Comparison of ENCODE assay signal across 8 mouse cellular contexts in the genomic region with DNA sequence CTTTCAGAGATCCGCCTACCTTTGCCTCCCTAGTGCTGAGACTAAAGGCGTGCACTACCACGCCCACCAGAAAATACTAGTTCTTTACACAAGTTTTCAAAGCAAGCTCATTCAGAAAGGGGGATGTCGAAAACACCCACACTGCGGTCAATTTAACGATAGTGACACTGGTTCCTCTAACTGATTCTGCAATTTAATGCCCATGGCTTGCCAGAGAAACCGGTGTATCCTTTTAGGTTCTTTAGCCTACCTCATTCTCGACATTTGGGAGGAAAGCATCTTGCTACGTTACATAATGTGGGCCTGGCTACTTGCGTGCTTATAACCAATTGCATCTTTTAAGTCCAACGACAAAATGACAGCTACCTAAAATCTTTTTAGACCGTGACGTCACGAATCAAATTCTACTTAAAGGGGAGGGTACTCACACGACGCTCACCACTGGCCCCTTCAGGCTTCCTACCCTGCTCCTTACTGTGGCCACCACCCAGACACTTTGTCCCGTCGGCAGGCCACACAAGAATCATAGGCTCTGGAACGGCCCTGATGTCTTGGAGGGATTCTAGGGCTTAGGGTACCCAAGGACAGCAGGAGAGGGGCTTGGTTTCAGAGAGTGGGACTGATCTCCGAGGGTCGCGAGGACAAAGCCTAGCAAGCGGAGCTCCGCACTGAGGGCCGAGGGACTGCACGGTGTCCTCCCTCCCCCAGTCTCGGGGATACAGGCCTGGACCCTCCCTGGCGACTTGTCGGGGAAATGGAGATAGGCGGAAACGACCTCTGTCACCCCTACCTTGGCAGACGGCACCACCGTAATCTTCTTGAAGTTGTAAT. TPM values are rescaled to one million over a fixed set of nuclear protein-coding genes. Genes with fewer than 3 reads are reported as not detected.
DNase-seq lines count a peak whose midpoint lies in the region; ATAC-seq lines count a peak whose summit lies in the region.

No protein-coding gene starts in this region.

- WGBS in embryonic facial prominence, embryonic 13.5 days = 3% methylated on average over 33 of the region's 33 CpGs
- WGBS in intestine, embryonic 16.5 days = 2% methylated on average over 33 of the region's 33 CpGs
- 4% methylated on average over 33 of the region's 33 CpGs for WGBS in midbrain, embryonic 13.5 days

- H3K4me2 ChIP-seq in embryonic facial prominence, embryonic 13.5 days = peak overlapping the region; percentile 88
- H3K4me2 ChIP-seq in intestine, embryonic 16.5 days (ENCODE audit: low read depth, low read length) = peak overlapping the region; percentile 72
- H3K4me2 ChIP-seq in midbrain, embryonic 13.5 days (replicated peaks) = peak overlapping the region; percentile 93

- peak overlapping the region; percentile 97 for H3K4me3 ChIP-seq in embryonic facial prominence, embryonic 13.5 days
- H3K4me3 ChIP-seq in intestine, embryonic 16.5 days (ENCODE audit: low read length) = peak overlapping the region; percentile 96
- peak overlapping the region; percentile 96 for H3K4me3 ChIP-seq in midbrain, embryonic 13.5 days (replicated peaks)

- peak overlapping the region; percentile 48; the same call in 1 of the 2 replicates for H3K27ac ChIP-seq in embryonic facial prominence, embryonic 13.5 days
- peak overlapping the region; percentile 51 for H3K27ac ChIP-seq in intestine, embryonic 16.5 days (ENCODE audit: low read length)
- H3K27ac ChIP-seq in midbrain, embryonic 13.5 days = peak overlapping the region; percentile 64

- DNase-seq in layer of hippocampus, adult 8-10 months (ENCODE audit: low spot score in 2 of 2) = peak; percentile 6 to 8
- no peak for DNase-seq in layer of hippocampus, postnatal 10 days (ENCODE audit: low spot score in 2 of 2)
- DNase-seq in NIH3T3 (ENCODE audit: low read depth) = peak; percentile 15
- DNase-seq in gastrocnemius, postnatal 14 days = no peak
- no peak for DNase-seq in right cerebral cortex, postnatal 10 days (ENCODE audit: low spot score in 2 of 2)

- no peaks in the 10 kb centered on the region for H3K9me3 ChIP-seq in embryonic facial prominence, embryonic 13.5 days
- H3K9me3 ChIP-seq in intestine, embryonic 16.5 days (ENCODE audit: control insufficient read depth, low read length) = no peaks in the 10 kb centered on the region
- H3K9me3 ChIP-seq in midbrain, embryonic 13.5 days = no peaks in the 10 kb centered on the region

- H3K27me3 ChIP-seq in embryonic facial prominence, embryonic 13.5 days = no peaks in the 10 kb centered on the region
- no peaks in the 10 kb centered on the region for H3K27me3 ChIP-seq in intestine, embryonic 16.5 days (replicated peaks; ENCODE audit: control insufficient read depth, insufficient read depth, low read length)
- no peaks in the 10 kb centered on the region for H3K27me3 ChIP-seq in midbrain, embryonic 13.5 days

- peak overlapping the region; percentile 94 for H3K9ac ChIP-seq in embryonic facial prominence, embryonic 13.5 days
- H3K9ac ChIP-seq in intestine, embryonic 16.5 days (ENCODE audit: low read depth, low read length) = peak overlapping the region; percentile 89
- H3K9ac ChIP-seq in midbrain, embryonic 13.5 days (replicated peaks) = peak overlapping the region; percentile 86

- ATAC-seq in embryonic facial prominence, embryonic 13.5 days (ENCODE audit: insufficient number of reproducible peaks, insufficient read depth, low FRiP score, low TSS enrichment, low read depth) = peak; percentile 62
- ATAC-seq in intestine, embryonic 16.5 days = peak; percentile 72
- ATAC-seq in midbrain, embryonic 13.5 days = no peak; the same call in 1 of the 2 replicates

- peaks cover 13% of the 10 kb centered on the region; the same call in 1 of the 2 replicates for H3K36me3 ChIP-seq in embryonic facial prominence, embryonic 13.5 days
- no peaks in the 10 kb centered on the region for H3K36me3 ChIP-seq in intestine, embryonic 16.5 days (ENCODE audit: control insufficient read depth, insufficient read depth, low read length)
- peaks cover 13% of the 10 kb centered on the region for H3K36me3 ChIP-seq in midbrain, embryonic 13.5 days

- H3K4me1 ChIP-seq in embryonic facial prominence, embryonic 13.5 days = peaks cover 9% of the 10 kb centered on the region; the same call in 1 of the 2 replicates
- peaks cover 9% of the 10 kb centered on the region for H3K4me1 ChIP-seq in intestine, embryonic 16.5 days (ENCODE audit: control insufficient read depth, insufficient read depth, low read length)
- peaks cover 21% of the 10 kb centered on the region for H3K4me1 ChIP-seq in midbrain, embryonic 13.5 days (replicated peaks)

- intact Hi-C loops in gastrocnemius, postnatal 14 days (cut with DNase I; ENCODE audit: low total_unique reads) = loop anchor here (5.0 to 10.0 kb wide), 2 partner anchors 97 to 111 kb away; a partner anchor contains a TSS

RNA-seq across cellular contexts. Expression of a gene that starts 0.5 kb away (rescaled TPM):
- total RNA-seq in layer of hippocampus, adult 8-10 months (2022) = 10 to 100 TPM; 40.5 to 46.4 (median 43.4) TPM
- 10 to 100 TPM; 43.2 to 43.4 TPM for total RNA-seq in layer of hippocampus, postnatal 10 days (2021)
- 89.4 and 100 TPM in 2 replicates for polyA plus RNA-seq in embryonic facial prominence, embryonic 13.5 days (2015; fragmentation: Nextera tagmentation; extraction: Ambion mirVana)
- 59.2 and 72.4 TPM in 2 replicates for polyA plus RNA-seq in intestine, embryonic 16.5 days (2015; fragmentation: Nextera tagmentation; extraction: Ambion mirVana)
- polyA plus RNA-seq in midbrain, embryonic 13.5 days (2015; fragmentation: Nextera tagmentation; extraction: Ambion mirVana) = 91.7 and 96.5 TPM in 2 replicates
- 10 to 100 TPM; 38.6 to 41.5 TPM for total RNA-seq in gastrocnemius, postnatal 14 days (2021)

RNA-seq across cellular contexts. Expression of a gene that starts 42.7 kb away (rescaled TPM):
- total RNA-seq in layer of hippocampus, adult 8-10 months (2022) = not detected
- not detected for total RNA-seq in layer of hippocampus, postnatal 10 days (2021)
- 0.46 and 0.56 TPM in 2 replicates for polyA plus RNA-seq in embryonic facial prominence, embryonic 13.5 days (2015; fragmentation: Nextera tagmentation; extraction: Ambion mirVana)
- not detected in 2 replicates for polyA plus RNA-seq in intestine, embryonic 16.5 days (2015; fragmentation: Nextera tagmentation; extraction: Ambion mirVana)
- polyA plus RNA-seq in midbrain, embryonic 13.5 days (2015; fragmentation: Nextera tagmentation; extraction: Ambion mirVana) = not detected in 2 replicates
- total RNA-seq in gastrocnemius, postnatal 14 days (2021) = not detected

RNA-seq across cellular contexts. Expression of a gene that starts 47.3 kb away (rescaled TPM):
- total RNA-seq in layer of hippocampus, adult 8-10 months (2022) = not detected
- not detected for total RNA-seq in layer of hippocampus, postnatal 10 days (2021)
- not detected in 2 replicates for polyA plus RNA-seq in embryonic facial prominence, embryonic 13.5 days (2015; fragmentation: Nextera tagmentation; extraction: Ambion mirVana)
- not detected in 2 replicates for polyA plus RNA-seq in intestine, embryonic 16.5 days (2015; fragmentation: Nextera tagmentation; extraction: Ambion mirVana)
- not detected in 2 replicates for polyA plus RNA-seq in midbrain, embryonic 13.5 days (2015; fragmentation: Nextera tagmentation; extraction: Ambion mirVana)
- not detected for total RNA-seq in gastrocnemius, postnatal 14 days (2021)

Comparison
In these comparisons a context has a peak if more than half of its experiments do, and no peak if none do; other contexts are left out.
1. DNase-seq: peak in layer of hippocampus, adult 8-10 months (2 of 2) and NIH3T3 (single experiment); none in layer of hippocampus, postnatal 10 days (0 of 2), gastrocnemius, postnatal 14 days (single experiment) and right cerebral cortex, postnatal 10 days (0 of 2).
2. Peak in every context shown above with its lines, with median percentiles within 50 percentile points of each other: H3K27ac ChIP-seq, H3K4me2 ChIP-seq, H3K4me3 ChIP-seq and H3K9ac ChIP-seq.